Mouse (Mus musculus): ENCODE data around the gene Dnaaf3.

DNA sequence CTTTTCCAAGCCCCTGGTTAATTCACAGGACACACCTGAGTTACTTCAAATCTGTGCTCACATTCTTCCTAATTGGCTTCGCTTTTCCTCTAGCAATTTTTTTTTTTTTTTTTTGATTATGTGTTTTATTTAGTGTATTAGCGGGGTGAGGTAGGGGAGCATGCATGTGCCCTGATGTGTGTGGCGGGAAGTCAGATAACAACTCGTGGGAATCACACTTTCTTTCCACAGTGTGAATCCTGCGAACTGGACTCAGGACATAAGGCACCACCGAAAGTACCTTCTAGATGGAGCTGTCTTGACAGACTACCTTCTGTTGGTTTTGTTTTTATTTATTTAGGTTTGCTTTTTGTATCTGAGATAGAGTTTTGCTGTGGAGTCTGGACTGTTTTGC lies 24.9 kb upstream of the Dnaaf3 start:
- TF ChIP-seq CTCF (IDR thresholded peaks at IDR 0.05; ENCODE audit: borderline replicate concordance, insufficient read depth, low read depth, low read length): no peak
- no peak for TF ChIP-seq POLR2A (IDR thresholded peaks at IDR 0.05; ENCODE audit: borderline replicate concordance, insufficient read depth, low read length)

Measured in cerebellum, adult 2 months (tissue).